Mouse (Mus musculus) yolk sac, embryonic 10.5 days (tissue): ENCODE data around the gene Bphl.

Experiments used
- DNase-seq: peaks from one replicate; pipeline ENCODE4 v3.0.0-alpha.2; 2017; ENCODE audit warnings: low spot score

Bphl gene

DNA sequence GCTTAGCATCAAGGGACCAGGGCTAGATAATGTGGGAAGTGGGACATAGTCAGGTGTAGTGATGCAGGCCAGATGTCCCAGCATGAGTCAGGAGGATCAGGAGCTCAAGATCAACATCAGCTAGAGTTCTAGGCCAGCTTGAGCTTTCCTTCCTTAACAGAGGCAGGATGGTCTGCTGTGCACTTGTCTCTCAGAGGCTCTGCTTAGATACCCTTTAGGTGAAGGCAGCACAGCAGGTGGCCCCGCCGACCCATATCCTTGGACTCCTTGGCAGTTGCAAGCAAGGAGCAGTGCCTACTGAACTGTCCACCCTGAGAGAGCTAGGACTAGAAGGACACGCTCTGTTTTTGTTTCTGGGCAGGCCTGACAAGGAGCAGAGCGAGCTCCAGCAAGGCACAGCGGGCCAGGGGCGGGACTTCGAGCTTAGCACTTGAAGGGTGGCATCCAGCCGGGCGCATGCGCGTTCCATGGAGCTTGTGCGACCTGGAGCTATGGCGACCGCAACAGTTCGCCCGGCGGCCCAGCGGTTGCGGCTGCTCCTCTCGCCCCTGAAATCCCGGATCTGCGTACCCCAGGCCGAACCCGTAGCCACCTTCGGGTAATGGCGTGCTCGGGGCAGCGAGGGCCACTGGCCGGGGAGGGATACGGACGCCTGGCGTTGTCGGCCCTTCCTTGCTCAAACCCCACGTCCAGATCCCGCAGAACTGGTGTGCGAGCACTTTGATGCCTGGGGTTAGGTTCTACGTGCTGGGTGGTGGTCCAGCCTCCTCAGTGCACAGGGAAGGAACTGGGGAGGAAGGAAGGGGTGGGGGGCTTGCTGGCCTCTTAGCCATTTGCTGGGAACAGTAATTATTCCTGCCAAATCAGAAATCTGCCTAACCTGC, at the start of gene Bphl:
TSS of gene Bphl (plus strand) at position 426 of the 884 bp plus-strand sequence.
- peak; percentile 90 for DNase-seq

- no peak for DNase-seq
Observed at GRCm38 (mm10) chr13:33989625-33990024, 47.8 kb upstream of the Bphl start.

GRCm38 (mm10) chr13:33995197-33995596, 42.2 kb upstream of the Bphl start:
- DNase-seq: peak; percentile 44

- DNase-seq: peak; percentile 89
Observed at GRCm38 (mm10) chr13:34002058-34003006, 35.1 kb upstream of the Bphl start, which contains the start of the genes Ripk1 and Serpinb6a. TSS of gene Ripk1 (plus strand) at chr13:34002363. TSS of gene Serpinb6a (minus strand) at chr13:34002794.

DNA sequence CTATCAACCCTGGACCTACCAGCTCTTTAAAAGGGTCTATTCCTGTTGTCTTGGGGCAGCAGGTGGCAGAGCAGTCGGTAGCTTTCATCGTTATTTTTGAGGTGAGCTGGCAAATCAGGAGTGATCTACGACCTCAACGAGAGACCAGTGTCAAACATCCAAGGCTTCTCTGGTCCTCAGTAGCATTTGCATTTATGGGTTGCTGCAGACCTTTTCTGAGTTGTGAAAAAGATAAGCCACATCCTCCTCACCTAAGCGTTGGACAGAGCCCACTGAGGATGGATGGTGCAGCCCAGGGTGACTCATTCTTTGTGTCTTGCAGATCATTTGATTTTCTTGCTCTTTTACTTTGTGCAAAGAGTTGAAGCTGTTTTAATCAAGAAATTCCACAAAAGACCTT, 34.3 kb upstream of the Bphl start:
- no peak for DNase-seq

DNA sequence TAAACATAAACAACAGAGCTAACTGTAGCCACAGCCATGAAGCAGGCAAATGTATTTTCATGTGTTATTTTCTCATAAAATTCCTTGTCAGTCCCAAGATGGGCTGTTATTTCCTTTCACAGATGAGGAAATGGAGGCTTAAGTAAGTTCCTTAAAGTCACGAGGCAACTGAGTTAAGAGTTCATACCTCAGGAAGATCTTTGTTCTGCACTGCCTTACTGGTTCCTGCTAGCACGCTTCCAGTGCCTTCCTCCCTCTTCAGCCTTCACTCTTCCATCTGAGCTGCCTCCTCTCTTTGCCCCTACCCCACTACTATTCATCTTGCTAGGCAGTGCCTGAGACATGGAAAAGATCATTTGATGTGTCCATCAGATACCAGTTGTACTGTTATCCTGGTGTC, 30.2 kb upstream of the Bphl start:
- DNase-seq: no peak

DNA sequence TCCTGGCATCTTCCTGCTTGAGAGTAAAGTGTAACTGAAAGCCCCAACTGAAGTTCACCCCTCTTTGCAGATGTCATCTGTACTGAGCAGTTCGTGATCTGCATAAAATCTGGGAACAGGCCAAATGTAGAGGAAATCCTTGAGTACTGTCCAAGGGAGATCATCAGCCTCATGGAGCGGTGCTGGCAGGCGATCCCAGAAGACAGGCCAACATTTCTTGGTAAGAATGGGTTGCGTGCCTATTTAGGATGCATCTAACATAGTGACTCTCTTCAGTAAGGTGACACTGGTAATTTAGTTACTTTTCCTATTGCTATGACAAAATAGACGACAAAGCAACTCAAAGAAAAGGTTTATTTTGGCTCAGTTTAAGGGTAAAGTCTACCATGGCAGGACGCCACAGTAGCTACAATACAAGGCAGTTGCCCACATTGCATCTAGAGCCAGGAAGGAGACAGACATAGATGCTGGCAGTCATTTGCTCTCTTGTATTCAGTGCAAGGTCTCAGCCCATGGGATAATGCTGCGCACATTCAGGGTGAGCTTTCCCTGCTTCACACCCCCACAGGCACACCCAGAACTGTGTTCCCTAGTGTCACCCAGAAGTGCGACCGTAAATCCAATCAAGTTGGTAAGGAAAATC, 20.3 kb upstream of the Bphl start:
- no peak for DNase-seq

DNA sequence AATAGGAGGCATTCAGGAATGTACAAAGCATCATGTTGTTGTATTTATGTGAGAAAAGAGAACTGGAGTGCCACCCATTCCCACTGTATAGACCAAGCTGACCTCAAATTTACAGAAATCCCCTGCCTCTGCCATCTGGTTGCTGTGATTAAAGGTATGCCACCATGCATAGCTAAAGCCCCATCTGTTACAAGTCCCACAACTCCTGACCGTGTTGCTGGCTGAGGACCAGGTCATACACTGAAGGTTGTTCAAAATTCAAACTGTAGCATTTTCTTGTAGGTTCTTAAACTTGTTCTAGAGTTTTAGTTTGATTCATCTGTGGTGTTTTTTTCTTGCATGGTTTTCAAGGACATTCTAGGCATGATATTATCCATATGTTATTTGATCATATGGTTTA, 18.9 kb upstream of the Bphl start:
- no peak for DNase-seq

DNA sequence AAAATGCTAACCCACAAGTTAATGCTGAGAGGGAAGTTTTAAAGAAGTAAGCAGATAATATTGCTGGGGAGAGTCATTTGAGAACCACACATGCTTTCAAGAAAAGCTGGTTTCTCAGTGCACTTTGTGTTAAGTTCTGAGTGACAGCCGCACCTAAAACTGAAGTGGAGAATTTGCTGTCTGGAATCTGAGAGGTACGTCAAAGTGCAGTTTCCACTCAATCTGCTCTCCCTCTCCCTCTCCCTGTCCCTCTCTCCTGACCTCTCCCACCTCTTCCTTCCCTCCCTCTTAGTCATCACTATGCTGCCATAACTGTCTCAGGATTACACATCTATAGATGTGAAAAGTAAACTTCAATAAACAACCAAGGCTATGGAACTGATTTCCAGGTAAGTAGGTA, 15.4 kb upstream of the Bphl start:
- no peak for DNase-seq

DNA sequence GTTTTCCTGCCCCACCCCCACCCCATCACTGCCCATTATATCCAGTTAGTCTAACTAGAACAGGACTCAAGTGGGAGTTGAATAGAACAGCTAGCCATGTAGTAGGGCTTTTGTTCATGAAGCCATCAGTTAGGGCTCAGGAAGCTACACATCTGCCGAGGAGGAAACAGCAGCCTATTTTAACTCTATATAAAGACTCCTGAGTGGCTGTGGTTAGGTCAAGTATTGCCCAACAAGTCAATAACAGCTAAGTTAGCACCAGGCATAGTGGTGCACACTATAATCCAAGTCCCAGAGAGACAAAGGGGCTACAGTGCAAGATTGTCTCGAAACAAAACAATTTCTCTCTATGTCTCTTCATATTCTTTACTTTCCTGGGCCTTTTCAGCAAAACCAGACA, 5.4 kb upstream of the Bphl start:
- no peak for DNase-seq

DNA sequence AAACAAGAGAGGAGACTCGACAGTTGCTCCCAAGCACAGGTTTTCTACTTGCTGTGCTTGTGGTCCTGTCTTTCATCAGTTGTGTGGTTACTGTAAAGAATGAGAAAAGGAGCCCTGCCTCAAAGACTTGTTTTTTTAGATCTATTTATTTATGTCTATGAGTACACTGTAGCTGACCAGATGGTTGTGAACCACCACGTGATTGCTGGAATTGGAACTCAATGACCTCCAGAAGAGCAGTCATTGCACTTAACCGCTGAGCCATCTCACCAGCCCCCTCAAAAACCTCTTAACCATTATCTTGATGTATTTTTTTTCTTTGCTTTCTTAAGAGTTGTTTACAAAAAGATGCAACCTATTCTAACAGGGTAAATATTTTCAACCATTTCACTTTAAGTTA, 2.0 kb upstream of the Bphl start:
- DNase-seq: no peak

- no peak for DNase-seq
Observed at GRCm38 (mm10) chr13:34036726-34037125, 671 bp upstream of the Bphl start.

GRCm38 (mm10) chr13:34038056-34038432, 647 bp downstream of the Bphl start:
- DNase-seq: no peak

- DNase-seq: peak; percentile 34
Observed at GRCm38 (mm10) chr13:34038901-34039341, 1.5 kb downstream of the Bphl start.

DNA sequence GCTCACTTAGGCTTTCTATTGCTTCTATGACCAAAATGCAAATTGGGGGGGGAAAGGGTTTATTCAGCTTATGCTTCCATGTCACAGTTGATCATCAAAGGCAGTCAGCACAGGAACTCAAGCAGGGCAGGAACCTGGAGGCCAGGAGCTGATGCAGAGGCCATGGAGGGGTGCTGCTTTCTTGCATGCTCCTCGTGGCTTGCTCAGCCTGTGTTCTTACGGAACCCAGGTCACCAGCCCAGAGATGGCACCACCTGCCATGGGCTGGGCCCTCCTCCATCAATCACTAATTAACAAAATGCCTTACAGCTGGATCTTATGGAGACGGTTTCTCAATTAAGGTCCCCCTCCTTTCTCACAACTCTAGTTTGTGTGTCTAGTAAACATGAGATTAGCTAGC, 2.7 kb downstream of the Bphl start:
- no peak for DNase-seq

DNA sequence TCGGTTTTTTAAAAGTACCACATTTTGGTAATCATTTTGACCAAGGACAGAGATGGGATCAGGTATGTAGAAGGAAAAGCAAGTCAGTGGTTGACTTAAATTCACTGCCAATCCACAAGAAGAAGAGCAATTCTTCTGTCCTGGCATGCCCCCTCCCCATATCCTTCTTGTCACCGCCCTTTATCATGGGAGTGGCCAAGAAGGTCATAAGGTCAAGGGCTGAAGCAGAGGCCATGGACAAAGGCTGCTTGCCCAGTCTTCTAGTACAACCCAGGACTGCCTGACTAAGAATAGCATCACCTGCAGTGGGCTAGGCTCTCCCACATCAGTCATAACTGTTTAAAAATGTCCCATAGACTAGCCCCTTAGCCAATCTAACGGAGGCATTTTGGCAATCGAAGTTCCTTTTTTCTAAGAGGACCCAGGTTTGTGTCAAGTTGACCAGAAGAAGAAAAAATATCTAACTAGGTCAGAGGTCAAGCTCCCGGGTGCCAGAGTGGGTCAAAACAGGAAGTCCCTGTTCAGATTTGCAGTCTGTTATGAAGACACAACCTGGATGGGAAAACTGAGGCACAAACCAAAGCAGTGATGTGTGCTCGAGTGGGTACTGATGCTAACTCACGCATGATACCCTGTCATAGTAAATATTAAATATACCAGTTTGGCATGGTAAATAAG, 6.5 kb downstream of the Bphl start:
- no peak for DNase-seq

DNA sequence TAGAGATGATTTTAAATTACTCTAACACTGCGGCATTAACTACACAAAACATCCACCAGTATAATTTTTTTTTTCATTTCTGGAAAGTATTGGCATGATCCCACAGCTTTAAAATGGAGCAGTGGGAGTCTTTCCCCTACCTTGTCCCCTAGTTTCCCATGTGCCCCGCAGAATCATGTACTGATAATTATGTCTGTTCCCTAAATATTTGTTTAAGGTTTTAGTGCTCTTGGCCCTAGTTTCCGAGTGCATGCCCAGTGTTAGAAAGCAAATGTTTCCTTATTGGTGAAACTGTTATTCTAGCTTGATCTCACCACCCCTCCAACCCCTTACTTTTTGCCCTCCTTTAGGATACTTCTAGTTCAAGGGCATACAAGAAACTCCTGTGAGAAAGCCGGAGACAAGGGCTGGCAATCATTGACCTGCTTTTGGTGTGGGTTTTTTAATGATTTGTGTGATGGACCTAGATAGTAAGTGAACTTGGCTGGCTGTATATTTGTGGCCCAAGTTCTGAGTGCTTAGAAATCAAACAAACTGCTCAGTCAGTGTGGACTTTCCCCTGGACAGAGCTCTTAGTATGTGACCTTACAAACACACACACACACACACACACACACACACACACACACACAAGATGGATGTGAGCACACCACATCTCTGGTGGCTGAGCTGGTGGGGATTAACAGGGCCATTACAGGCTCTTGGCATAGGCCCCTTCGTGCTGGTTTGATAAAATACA, 8.3 kb downstream of the Bphl start:
- DNase-seq: no peak

DNA sequence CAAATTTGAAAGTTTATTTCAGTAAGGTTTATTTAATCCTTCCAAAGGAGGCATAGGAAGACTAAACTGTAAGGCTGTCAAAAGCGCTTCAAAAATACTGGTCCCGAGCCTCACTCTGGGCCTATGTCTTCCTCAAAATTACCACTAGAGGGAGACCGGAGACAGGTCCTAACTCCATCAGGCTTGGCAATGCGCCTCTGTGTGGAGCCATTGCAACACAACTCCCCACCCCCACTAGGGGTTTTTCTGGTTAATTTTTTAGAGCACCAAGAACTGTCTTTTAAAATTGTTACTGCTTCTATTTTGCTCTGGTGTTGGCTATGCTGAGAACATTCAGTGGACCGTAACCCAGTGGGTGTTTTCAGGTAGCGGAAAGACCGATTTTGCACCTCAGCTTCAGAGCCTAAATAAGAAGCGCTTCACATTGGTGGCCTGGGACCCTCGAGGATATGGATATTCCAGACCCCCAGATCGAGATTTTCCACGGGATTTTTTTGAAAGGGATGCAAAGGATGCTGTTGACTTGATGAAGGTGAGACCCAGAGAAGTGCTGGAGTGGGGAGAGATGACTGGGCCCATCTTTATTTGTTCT, 9.1 kb downstream of the Bphl start:
- DNase-seq: peak; percentile 66

- no peak for DNase-seq
Observed at GRCm38 (mm10) chr13:34047526-34047925, 10.1 kb downstream of the Bphl start.

DNA sequence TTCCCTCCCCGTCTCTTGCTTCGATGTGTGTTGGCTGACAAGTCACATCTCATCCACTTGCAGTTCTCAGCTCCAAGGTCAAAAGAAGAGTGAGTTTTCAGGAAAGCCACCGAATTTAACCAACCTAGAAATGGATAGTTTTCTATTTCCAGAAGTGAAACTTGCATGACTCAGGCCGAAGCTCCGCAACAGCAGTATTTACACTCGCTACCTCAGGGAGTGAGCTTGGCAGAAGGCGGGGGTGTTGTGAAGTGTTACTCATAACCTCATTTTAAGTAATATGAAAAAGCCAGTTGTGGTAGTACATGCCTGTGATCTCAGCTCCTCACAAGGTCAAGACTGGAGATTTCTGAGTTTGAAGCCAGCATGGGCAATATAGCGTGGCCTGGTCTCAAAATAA, 13.1 kb downstream of the Bphl start:
- DNase-seq: no peak

DNA sequence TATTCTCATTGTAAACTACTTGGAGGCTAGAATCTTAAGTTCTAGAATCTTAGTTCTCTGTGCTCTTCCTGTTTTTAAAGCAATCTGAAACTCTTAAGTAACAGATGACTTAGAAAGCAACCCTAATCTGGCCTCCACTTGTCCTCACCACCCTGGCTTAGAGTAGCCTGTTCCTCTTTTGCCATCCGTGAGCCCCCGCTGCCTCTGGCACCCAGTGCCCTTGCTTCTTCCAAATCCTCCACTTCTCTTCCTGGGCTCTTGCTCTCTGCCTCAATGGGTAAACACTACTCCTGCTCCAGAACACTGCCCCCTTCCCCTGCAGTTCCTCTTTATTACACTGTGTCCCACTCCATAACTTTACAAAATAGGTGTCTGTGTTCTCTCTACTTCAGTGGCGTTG, 14.3 kb downstream of the Bphl start:
- DNase-seq: no peak
